Mouse (Mus musculus): ENCODE results near the gene Mgarp. TPM values are rescaled to one million over a fixed set of nuclear protein-coding genes. Genes with fewer than 3 reads are reported as not detected.
"Not testable (repeated sequence)": the region's sequence is repeated elsewhere in the genome, so short reads cannot be mapped to it uniquely, and the experiment has no call there.

The Mgarp gene
- total and polyA plus RNA-seq, 3 experiments: 0.65 to 5.2 TPM; not detected in 1

- Histone ChIP-seq H3K4me3 (ENCODE audit: control insufficient read depth in 1 of 2, insufficient read depth in 1 of 2, low read depth in 2 of 2, low read length in 2 of 2) (no peak overlapping the region), H3K4me1 (ENCODE audit: control insufficient read depth in 1 of 2, insufficient read depth in 2 of 2, low read length in 2 of 2) (peaks cover 0 to 4% of the 10 kb centered on the region in 2 experiments; a peak in 2 of 4 replicates), H3K27ac (ENCODE audit: control insufficient read depth, low read depth, low read length) (no peak overlapping the region), H3K27me3 (ENCODE audit: control insufficient read depth in 1 of 2, insufficient read depth in 2 of 2, low read length in 2 of 2) (no peaks in the 10 kb centered on the region), H3K79me2 (ENCODE audit: control insufficient read depth, insufficient read depth, low read length, poor library complexity) (no peaks in the 10 kb centered on the region), H3K9me3 (replicated peaks; ENCODE audit: insufficient read depth, low read length) (no peaks in the 10 kb centered on the region), H3K36me3 (ENCODE audit: control insufficient read depth in 1 of 2, insufficient read depth in 2 of 2, low read length in 2 of 2) (peaks cover 0 to 2% of the 10 kb centered on the region in 2 experiments; a peak in 1 of 4 replicates), H3K9ac (ENCODE audit: control insufficient read depth, low read depth, low read length, poor library complexity, severe bottlenecking) (no peak overlapping the region)
- DNase-seq (ENCODE audit: low read depth, low spot score): no peak
- TF ChIP-seq POLR2AphosphoS5 (IDR thresholded peaks at IDR 0.05; ENCODE audit: borderline replicate concordance, low read depth, low read length) (no peak), TCF12 (IDR thresholded peaks at IDR 0.05; ENCODE audit: low read depth, low read length) (no peak), CTCF (IDR thresholded peaks at IDR 0.05 in 2 of 3, conservative IDR thresholded peaks at IDR 0.05 in 1 of 3; ENCODE audit: control insufficient read depth in 1 of 3, insufficient read depth in 1 of 3, low read depth in 2 of 3, low read length in 3 of 3, poor library complexity in 1 of 3, severe bottlenecking in 1 of 3) (no peak), ZNF384 (IDR thresholded peaks at IDR 0.05; ENCODE audit: low read depth, low read length) (peak; percentile 38; the same call in 1 of the 2 replicates), ETS1 (IDR thresholded peaks at IDR 0.05; ENCODE audit: low read depth, low read length) (no peak)
Measured at GRCm38 (mm10) chr3:51394881-51395280, 1.7 kb downstream of the Mgarp start.

- TF ChIP-seq UBTF (IDR thresholded peaks at IDR 0.05; ENCODE audit: borderline replicate concordance, insufficient read depth, low read depth, low read length) (no peak), TAL1 (IDR thresholded peaks at IDR 0.05; ENCODE audit: low read length) (no peak), BHLHE40 (IDR thresholded peaks at IDR 0.05; ENCODE audit: borderline replicate concordance, low read depth, low read length) (no peak)
- Histone ChIP-seq H3K4me3 (ENCODE audit: control insufficient read depth in 1 of 2, insufficient read depth in 1 of 2, low read depth in 2 of 2, low read length in 2 of 2) (no peak overlapping the region), H3K4me1 (ENCODE audit: control insufficient read depth in 1 of 2, insufficient read depth in 2 of 2, low read length in 2 of 2) (peaks cover 3 to 9% of the 10 kb centered on the region in 2 experiments; a peak in 3 of 4 replicates), H3K9me3 (replicated peaks; ENCODE audit: insufficient read depth, low read length) (no peaks in the 10 kb centered on the region), H3K27me3 (ENCODE audit: control insufficient read depth in 1 of 2, insufficient read depth in 2 of 2, low read length in 2 of 2) (no peaks in the 10 kb centered on the region), H3K36me3 (ENCODE audit: control insufficient read depth in 1 of 2, insufficient read depth in 2 of 2, low read length in 2 of 2) (peaks cover 0 to 6% of the 10 kb centered on the region in 2 experiments; a peak in 1 of 4 replicates), H3K79me2 (ENCODE audit: control insufficient read depth, insufficient read depth, low read length, poor library complexity) (no peaks in the 10 kb centered on the region), H3K9ac (ENCODE audit: control insufficient read depth, low read depth, low read length, poor library complexity, severe bottlenecking) (no peak overlapping the region), H3K27ac (ENCODE audit: control insufficient read depth, low read depth, low read length) (no peak overlapping the region)
- DNase-seq (ENCODE audit: low read depth, low spot score): no peak
Measured at GRCm38 (mm10) chr3:51393651-51394050, 2.9 kb downstream of the Mgarp start.

- H3K4me3 ChIP-seq (ENCODE audit: control insufficient read depth in 1 of 2, insufficient read depth in 1 of 2, low read depth in 2 of 2, low read length in 2 of 2); H3K27me3 ChIP-seq (ENCODE audit: control insufficient read depth in 1 of 2, insufficient read depth in 2 of 2, low read length in 2 of 2); H3K36me3 ChIP-seq (ENCODE audit: control insufficient read depth in 1 of 2, insufficient read depth in 2 of 2, low read length in 2 of 2); H3K9me3 ChIP-seq (replicated peaks; ENCODE audit: insufficient read depth, low read length); H3K27ac ChIP-seq (ENCODE audit: control insufficient read depth, low read depth, low read length); H3K9ac ChIP-seq (ENCODE audit: control insufficient read depth, low read depth, low read length, poor library complexity, severe bottlenecking); H3K79me2 ChIP-seq (ENCODE audit: control insufficient read depth, insufficient read depth, low read length, poor library complexity); DNase-seq (ENCODE audit: low read depth, low spot score): not testable (repeated sequence)
- TF ChIP-seq TBP (IDR thresholded peaks at IDR 0.05; ENCODE audit: low read depth, low read length): peak; percentile 78
- H3K4me1 ChIP-seq (ENCODE audit: control insufficient read depth in 1 of 2, insufficient read depth in 2 of 2, low read length in 2 of 2): peaks cover 3 to 11% of the 10 kb centered on the region in 2 experiments; a peak in 3 of 4 replicates
Measured at GRCm38 (mm10) chr3:51393018-51393417, 3.5 kb downstream of the Mgarp start.

All from MEL (cell line).